ENCODE assay signal across 21 mouse cellular contexts in genomic region chr17:28979091-28979490, GRCm38 (mm10). TPM values are rescaled to one million over a fixed set of nuclear protein-coding genes. Genes with fewer than 3 reads are reported as not detected.
DNase-seq lines count a peak whose midpoint lies in the region; ATAC-seq lines count a peak whose summit lies in the region.
"Had no signal": no experiment of that assay in that cellular context is flagged by ENCODE, and none has a peak within 500 bp of the region (broad histone marks: within the 10 kb centered on the region; RNA-seq: fewer than 3 reads in every experiment).

No protein-coding gene starts in this region.

- WGBS in kidney, embryonic 14.5 days = 94% methylated on average over 4 of the region's 4 CpGs
- 76% methylated on average over 4 of the region's 4 CpGs for WGBS in liver, embryonic 15.5 days (ENCODE audit: insufficient replicate concordance)
- 96% methylated on average over 4 of the region's 4 CpGs for WGBS in forebrain, embryonic 12.5 days

- peaks cover 82% of the 10 kb centered on the region for H3K36me3 ChIP-seq in kidney, embryonic 14.5 days (ENCODE audit: control insufficient read depth, insufficient read depth, low read length)
- H3K36me3 ChIP-seq in liver, embryonic 15.5 days (replicated peaks) = peaks cover 75% of the 10 kb centered on the region
- H3K36me3 ChIP-seq in forebrain, embryonic 12.5 days (replicated peaks) = peaks cover 85% of the 10 kb centered on the region

- H3K4me3 ChIP-seq in kidney, embryonic 14.5 days (ENCODE audit: low read length) = no peak overlapping the region
- no peak overlapping the region for H3K4me3 ChIP-seq in liver, embryonic 15.5 days (replicated peaks)
- no peak overlapping the region for H3K4me3 ChIP-seq in forebrain, embryonic 12.5 days (replicated peaks)
- H3K4me3 ChIP-seq: embryonic facial prominence, embryonic 10.5 days; gastrocnemius, adult 2 months; heart, embryonic 13.5 days had no signal

- intact Hi-C loops in left cerebral cortex, postnatal 10 days (cut with DNase I) = no loop called here
- intact Hi-C loops in heart, postnatal 10 days (cut with DNase I) = no loop called here

- no peaks in the 10 kb centered on the region for H3K27me3 ChIP-seq in kidney, embryonic 14.5 days (ENCODE audit: control insufficient read depth, insufficient read depth, low read length)
- no peaks in the 10 kb centered on the region for H3K27me3 ChIP-seq in liver, embryonic 15.5 days
- H3K27me3 ChIP-seq in forebrain, embryonic 12.5 days = no peaks in the 10 kb centered on the region
- H3K27me3 ChIP-seq: heart, embryonic 13.5 days had no signal

- no peaks in the 10 kb centered on the region for H3K4me1 ChIP-seq in kidney, embryonic 14.5 days (ENCODE audit: control insufficient read depth, insufficient read depth, low read length)
- peaks cover 18% of the 10 kb centered on the region; the same call in 1 of the 2 replicates for H3K4me1 ChIP-seq in liver, embryonic 15.5 days (replicated peaks)
- H3K4me1 ChIP-seq in forebrain, embryonic 12.5 days = no peaks in the 10 kb centered on the region

- H3K27ac ChIP-seq in kidney, embryonic 14.5 days (ENCODE audit: low read depth, low read length) = no peak overlapping the region
- H3K27ac ChIP-seq in liver, embryonic 15.5 days (replicated peaks) = peak overlapping the region; percentile 10; the same call in 1 of the 2 replicates
- H3K27ac ChIP-seq in forebrain, embryonic 12.5 days = no peak overlapping the region
- H3K27ac ChIP-seq: embryonic facial prominence, embryonic 10.5 days; gastrocnemius, adult 2 months; heart, embryonic 13.5 days had no signal

- H3K9ac ChIP-seq in kidney, embryonic 14.5 days (ENCODE audit: low read depth, low read length) = no peak overlapping the region
- H3K9ac ChIP-seq in liver, embryonic 15.5 days = no peak overlapping the region
- no peak overlapping the region for H3K9ac ChIP-seq in forebrain, embryonic 12.5 days
- H3K9ac ChIP-seq: heart, embryonic 13.5 days had no signal

- peak; percentile 66 to 67 for DNase-seq in kidney, adult 8-10 months
- DNase-seq in kidney, postnatal 14 days = peak; percentile 41
- peak; percentile 48 to 78 for DNase-seq in kidney, postnatal 25 days
- DNase-seq in left cerebral cortex, postnatal 10 days (ENCODE audit: extremely low spot score in 1 of 2, low spot score in 2 of 2) = no peak
- no peak for DNase-seq in heart, postnatal 10 days
- DNase-seq: adrenal gland, adult 2 months; adrenal gland, postnatal 25 days; cerebellum, adult 2 months; cerebellum, postnatal 10 days; gastrocnemius, adult 2 months; gastrocnemius, postnatal 25 days; heart, postnatal 4 days had no signal

- no peaks in the 10 kb centered on the region for H3K9me3 ChIP-seq in kidney, embryonic 14.5 days (ENCODE audit: control insufficient read depth, low read length)
- no peaks in the 10 kb centered on the region for H3K9me3 ChIP-seq in liver, embryonic 15.5 days (replicated peaks)
- no peaks in the 10 kb centered on the region for H3K9me3 ChIP-seq in forebrain, embryonic 12.5 days
- H3K9me3 ChIP-seq: embryonic facial prominence, embryonic 10.5 days; heart, embryonic 13.5 days had no signal

- ATAC-seq in kidney, embryonic 14.5 days (ENCODE audit: low FRiP score, low TSS enrichment) = no peak
- ATAC-seq in liver, embryonic 15.5 days (ENCODE audit: insufficient read depth) = peak; percentile 53; the same call in 1 of the 2 replicates
- no peak for ATAC-seq in forebrain, embryonic 12.5 days (ENCODE audit: low FRiP score)
- ATAC-seq: forebrain, embryonic 14.5 days had no signal

- H3K4me2 ChIP-seq in kidney, embryonic 14.5 days (replicated peaks; ENCODE audit: low read depth, low read length) = no peak overlapping the region
- no peak overlapping the region for H3K4me2 ChIP-seq in liver, embryonic 15.5 days
- no peak overlapping the region for H3K4me2 ChIP-seq in forebrain, embryonic 12.5 days
- H3K4me2 ChIP-seq: heart, embryonic 13.5 days had no signal

RNA-seq across cellular contexts. Expression of gene Kctd20, which starts 27.3 kb away (rescaled TPM):
- polyA plus RNA-seq in kidney, embryonic 14.5 days (2014; fragmentation: Nextera tagmentation; extraction: Ambion mirVana) = 43.4 and 83.7 TPM in 2 replicates
- polyA plus RNA-seq in liver, embryonic 15.5 days (2015; fragmentation: Nextera tagmentation; extraction: Ambion mirVana) = 74.6 and 80.9 TPM in 2 replicates
- total RNA-seq in left cerebral cortex, postnatal 10 days (2021) = 10 to 100 TPM; 81.7 to 83.4 TPM
- 127 and 129 TPM in 2 replicates for polyA plus RNA-seq in forebrain, embryonic 12.5 days (2016; fragmentation: Nextera tagmentation; extraction: Ambion mirVana)
- total RNA-seq in heart, postnatal 10 days (2021) = 10 to 100 TPM; 63.8 to 76.9 TPM

RNA-seq across cellular contexts. Expression of gene Stk38, which starts 28.7 kb away (rescaled TPM):
- 65.5 and 101 TPM in 2 replicates for polyA plus RNA-seq in kidney, embryonic 14.5 days (2014; fragmentation: Nextera tagmentation; extraction: Ambion mirVana)
- polyA plus RNA-seq in liver, embryonic 15.5 days (2015; fragmentation: Nextera tagmentation; extraction: Ambion mirVana) = 41.7 and 46.7 TPM in 2 replicates
- 10 to 100 TPM; 54.9 to 60.3 TPM for total RNA-seq in left cerebral cortex, postnatal 10 days (2021)
- 149 and 154 TPM in 2 replicates for polyA plus RNA-seq in forebrain, embryonic 12.5 days (2016; fragmentation: Nextera tagmentation; extraction: Ambion mirVana)
- 10 to 100 TPM; 53.0 to 57.2 TPM for total RNA-seq in heart, postnatal 10 days (2021)

RNA-seq across cellular contexts. Expression of gene Pxt1, which starts 35.5 kb away (rescaled TPM):
- polyA plus RNA-seq in kidney, embryonic 14.5 days (2014; fragmentation: Nextera tagmentation; extraction: Ambion mirVana) = 0.28 TPM in 1 of 2 replicates, not detected in the other
- 0.25 and 0.26 TPM in 2 replicates for polyA plus RNA-seq in liver, embryonic 15.5 days (2015; fragmentation: Nextera tagmentation; extraction: Ambion mirVana)
- not detected for total RNA-seq in left cerebral cortex, postnatal 10 days (2021)
- polyA plus RNA-seq in forebrain, embryonic 12.5 days (2016; fragmentation: Nextera tagmentation; extraction: Ambion mirVana) = 0.44 TPM in 1 of 2 replicates, not detected in the other
- total RNA-seq in heart, postnatal 10 days (2021) = not detected
- total RNA-seq: adrenal gland, adult 2 months; adrenal gland, postnatal 25 days; gastrocnemius, adult 2 months; gastrocnemius, postnatal 25 days; granulocyte monocyte progenitor cell, adult 5-6 weeks; heart, postnatal 4 days had no signal
- polyA plus RNA-seq: cerebellum, adult 2 months; embryonic facial prominence, embryonic 14.5 days; forebrain, embryonic 14.5 days; heart, postnatal 0 days had no signal

RNA-seq across cellular contexts. Expression of gene Srsf3, which starts 53.3 kb away (rescaled TPM):
- 691 and 760 TPM in 2 replicates for polyA plus RNA-seq in kidney, embryonic 14.5 days (2014; fragmentation: Nextera tagmentation; extraction: Ambion mirVana)
- polyA plus RNA-seq in liver, embryonic 15.5 days (2015; fragmentation: Nextera tagmentation; extraction: Ambion mirVana) = 204 and 215 TPM in 2 replicates
- total RNA-seq in left cerebral cortex, postnatal 10 days (2021) = 100 to 1,000 TPM; 148 to 157 TPM
- 852 and 860 TPM in 2 replicates for polyA plus RNA-seq in forebrain, embryonic 12.5 days (2016; fragmentation: Nextera tagmentation; extraction: Ambion mirVana)
- 100 to 1,000 TPM; 152 to 159 TPM for total RNA-seq in heart, postnatal 10 days (2021)

Comparison
In these comparisons a context has a peak if more than half of its experiments do, and no peak if none do; other contexts are left out.
1. DNase-seq: peak in kidney, adult 8-10 months (2 of 2), kidney, postnatal 14 days (single experiment) and kidney, postnatal 25 days (2 of 2); none in left cerebral cortex, postnatal 10 days (0 of 2) and heart, postnatal 10 days (0 of 2).